Mouse (Mus musculus): ENCODE results near the gene Zfp664.

Gene Zfp664

DNA sequence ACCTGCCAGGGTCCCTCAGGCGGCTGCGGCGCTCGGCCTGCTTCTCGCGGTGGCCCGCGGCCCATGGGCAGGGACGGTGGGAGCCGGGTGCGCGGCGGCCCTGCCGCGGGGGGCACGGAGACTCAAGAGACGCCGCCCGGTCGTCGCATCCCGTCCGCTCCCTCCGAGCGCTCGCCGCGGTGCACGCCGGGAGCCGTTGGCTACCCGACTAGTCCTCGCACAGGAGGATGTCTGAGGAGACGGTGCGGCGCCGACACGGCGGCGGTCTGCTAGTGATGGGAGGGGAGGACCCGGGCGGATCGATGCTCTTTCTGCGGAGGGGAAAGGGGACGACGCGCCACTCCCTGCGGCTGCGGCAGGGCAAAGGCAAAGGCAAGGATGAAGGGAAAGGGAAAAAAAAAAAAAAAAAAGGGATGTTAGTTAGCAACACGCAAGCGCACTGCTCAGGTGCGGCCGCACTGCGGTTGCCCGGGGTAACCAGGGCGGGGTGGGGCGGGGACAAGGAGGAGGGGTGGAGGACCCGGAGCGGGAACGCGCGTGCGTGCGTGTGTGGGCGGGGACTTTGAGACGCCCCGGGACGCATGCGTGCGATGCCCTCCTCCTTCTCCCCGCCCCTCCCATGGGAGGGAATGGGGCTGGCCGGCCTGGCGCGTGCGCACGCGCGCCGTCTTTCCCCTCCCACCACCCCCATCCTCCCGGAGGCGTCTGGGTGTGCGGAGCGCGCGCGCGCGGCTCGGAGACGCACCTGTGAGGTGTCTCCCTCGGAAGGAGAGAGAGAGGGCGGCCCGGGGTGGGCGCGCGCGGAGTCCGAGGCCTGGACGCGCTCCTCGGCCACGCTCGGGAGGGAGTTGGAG lies at the start of gene Zfp664, which contains the start of gene Ccdc92:
TSS of gene Zfp664 (plus strand) at position 679 of the 854 bp plus-strand sequence.
TSS of gene Ccdc92 (minus strand) at position 412 of the 854 bp plus-strand sequence.
- DNase-seq: peak; percentile 98

DNA sequence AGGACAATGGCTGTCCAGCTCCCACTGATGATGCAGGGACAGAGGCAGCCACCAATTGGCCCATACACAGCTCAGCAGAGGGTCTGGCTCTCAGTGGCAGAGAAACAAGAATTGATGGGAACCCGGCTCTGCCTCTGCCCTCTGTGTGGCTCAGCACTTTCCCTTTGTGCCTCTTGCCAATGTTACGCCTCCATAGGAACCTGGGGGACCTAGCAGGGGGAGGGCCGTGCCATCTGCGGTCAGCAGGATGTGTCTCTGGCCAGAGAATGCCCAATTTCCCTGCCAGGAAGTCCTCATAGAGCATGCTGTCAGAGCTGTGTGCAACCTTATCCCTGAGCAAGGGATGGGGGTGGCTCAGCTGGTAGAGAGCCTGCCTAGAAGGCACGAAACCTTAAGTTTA lies 47.7 kb upstream of the Zfp664 start:
- DNase-seq: no peak

DNA sequence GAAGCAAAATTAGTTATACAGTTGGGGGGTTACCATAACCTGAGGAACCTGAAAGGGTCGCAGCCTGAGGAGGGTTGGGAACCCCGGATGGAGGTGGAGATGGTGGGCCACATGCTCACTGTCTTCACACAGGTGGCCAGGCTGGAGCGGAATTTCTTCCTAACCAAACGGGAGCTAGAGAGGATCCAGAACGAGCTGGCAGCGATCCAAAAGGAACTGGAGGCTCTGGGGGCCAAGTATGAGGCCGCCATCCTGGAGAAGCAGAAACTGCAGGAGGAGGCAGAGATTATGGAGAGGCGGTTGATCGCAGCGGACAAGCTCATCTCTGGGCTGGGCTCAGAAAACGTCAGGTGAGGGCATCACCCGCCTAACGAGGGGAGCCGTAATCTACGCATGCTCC lies 45.4 kb upstream of the Zfp664 start:
- DNase-seq: no peak

DNA sequence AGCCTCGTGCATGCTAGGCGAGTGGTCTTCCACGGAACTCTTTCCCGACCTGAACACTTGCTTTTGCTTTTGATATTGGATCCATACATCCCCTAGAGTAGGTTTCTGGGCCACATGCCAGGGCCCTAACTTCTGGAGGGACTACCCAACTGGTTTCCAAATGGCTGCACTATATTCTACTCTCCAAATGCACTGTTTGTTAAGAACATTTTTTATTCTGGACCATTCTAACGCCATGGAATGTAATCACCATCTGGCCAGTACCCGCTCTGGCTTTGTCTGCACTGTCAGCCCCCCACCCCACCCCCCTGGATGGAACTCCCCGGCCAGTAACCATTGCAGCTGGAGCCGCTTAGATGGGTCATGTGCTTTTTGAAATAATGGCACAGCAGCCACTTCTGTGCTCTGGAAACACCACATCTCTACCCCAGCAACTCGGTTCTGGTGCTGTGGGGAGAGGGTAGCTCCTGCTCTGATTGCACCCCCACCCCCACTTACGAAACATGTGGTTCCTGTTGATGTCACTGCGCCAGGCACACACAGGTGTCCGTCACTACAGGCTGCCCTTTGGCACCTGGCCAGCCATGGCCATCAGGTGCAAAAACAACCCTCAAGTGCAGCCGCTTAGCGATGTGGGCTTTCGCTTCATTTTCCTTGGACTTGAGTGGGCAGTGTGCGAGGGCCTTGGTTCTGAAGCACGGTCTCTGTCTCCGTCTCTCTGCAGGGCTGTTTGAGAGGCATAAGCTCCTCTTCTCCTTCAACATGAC lies 40.2 kb upstream of the Zfp664 start:
- DNase-seq: no peak

DNA sequence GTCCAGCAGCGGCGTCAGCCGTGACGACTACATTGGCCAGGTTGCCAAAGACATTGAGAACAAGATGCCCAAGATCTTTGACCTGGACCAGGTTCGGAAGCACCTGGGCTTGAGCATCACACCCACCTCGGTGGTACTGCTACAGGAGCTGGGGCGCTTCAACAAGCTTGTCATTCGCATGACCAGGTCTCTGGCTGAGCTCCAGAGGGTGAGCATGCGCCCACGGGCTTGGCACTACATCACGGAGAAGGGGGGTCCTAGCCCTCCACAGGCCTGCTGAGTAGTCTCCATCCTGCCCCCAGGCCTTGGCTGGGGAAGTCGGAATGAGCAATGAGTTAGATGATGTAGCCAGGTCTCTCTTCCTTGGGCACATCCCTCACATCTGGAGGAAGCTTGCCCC lies 32.2 kb upstream of the Zfp664 start:
- no peak for DNase-seq

DNA sequence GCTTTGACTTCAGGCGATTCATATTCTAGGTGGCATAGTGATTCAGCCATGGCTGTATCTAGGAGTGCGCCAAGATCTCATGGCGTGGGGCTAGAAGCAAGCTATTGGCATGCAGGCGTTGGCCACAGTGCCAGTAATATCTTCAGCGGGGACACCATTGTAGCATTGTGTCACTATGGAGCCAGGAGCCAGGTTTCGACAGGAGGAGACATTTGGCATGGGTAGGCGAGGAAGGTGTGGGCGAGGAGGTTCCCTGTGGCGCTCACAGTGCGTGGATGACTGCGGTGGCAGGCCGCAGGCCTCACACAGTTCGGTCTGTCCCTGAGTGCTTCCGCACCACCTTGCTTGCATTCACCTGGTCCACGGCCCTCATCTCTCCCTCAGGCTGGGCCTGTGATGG lies 27.3 kb upstream of the Zfp664 start:
- no peak for DNase-seq

DNA sequence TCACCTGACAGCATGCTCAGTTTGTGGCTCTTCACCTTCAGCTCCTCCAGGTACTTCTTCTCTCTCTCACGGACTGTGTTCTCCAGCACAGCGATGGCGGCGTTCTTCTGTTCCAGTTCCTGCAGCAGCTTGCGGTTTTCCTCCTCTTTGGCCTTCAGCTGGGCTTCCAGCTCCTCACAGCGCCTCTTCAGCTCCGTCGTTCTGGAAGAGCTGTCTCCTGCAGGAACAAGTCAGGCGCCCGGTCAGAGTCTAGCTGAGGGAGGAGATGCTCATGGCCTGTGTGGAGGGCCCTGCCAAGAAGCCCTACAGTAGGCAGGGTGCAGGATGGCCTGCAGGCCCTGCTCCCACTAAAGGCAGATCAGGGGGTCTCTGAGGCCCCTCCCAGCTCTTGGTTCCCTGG lies 26.4 kb upstream of the Zfp664 start:
- no peak for DNase-seq

DNA sequence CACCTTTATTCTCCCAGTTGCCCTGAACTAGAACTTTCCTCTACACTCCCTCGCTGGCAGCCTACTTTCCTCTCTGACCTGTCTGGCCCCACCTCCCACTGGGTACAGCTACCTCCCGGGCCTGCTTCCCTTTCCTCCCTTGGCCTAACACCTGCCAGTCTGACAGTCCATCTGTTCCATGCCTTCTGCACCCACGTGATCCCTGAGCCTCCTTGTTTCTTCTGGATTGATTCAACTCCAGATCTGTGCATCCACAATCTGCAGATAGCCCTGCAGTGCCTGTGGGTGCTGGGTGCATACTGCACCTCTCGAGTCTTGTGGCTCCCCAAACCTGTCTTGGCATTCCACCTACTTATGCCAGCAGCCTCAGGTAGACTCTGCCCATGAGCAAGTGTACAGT lies 25.9 kb upstream of the Zfp664 start:
- no peak for DNase-seq

DNA sequence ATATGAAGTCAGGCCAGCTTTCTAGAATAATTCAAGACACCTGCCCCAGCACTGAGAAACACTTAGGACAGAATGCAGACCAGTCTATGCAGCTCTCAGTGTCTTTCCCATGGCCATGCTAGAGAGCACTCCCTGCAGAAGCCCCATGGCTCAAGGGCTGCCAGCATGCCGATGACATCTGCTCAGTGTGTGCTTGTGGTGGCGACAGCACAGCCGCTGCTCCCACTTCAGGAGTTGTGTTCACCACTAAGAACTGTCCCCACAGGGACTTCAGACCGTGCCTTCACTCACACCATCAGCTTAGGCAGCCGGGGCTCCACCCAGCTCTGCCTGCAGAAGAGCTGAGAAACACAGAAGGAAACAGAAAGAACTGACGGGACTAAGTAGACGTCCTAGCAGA lies 22.3 kb upstream of the Zfp664 start:
- DNase-seq: no peak

DNA sequence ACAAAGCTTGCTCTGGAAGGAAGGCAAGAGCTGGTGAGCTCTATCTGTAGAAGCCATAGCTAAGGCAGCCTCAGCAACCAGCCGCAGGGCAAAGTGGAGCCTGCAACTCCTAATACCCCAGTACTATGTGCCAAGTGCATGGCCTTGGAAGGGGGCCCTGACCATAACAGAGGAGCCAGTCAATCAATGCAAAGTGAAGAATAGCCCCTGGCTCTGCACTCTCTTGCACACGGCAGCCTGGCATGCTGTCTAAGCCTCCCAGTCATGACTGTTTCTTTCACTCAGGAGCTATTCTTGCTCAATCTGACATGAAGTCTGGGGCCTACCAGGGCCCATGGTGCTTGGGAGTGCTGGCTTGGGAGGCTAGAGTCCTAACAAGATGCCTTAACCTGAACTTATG lies 21.8 kb upstream of the Zfp664 start:
- DNase-seq: no peak

DNA sequence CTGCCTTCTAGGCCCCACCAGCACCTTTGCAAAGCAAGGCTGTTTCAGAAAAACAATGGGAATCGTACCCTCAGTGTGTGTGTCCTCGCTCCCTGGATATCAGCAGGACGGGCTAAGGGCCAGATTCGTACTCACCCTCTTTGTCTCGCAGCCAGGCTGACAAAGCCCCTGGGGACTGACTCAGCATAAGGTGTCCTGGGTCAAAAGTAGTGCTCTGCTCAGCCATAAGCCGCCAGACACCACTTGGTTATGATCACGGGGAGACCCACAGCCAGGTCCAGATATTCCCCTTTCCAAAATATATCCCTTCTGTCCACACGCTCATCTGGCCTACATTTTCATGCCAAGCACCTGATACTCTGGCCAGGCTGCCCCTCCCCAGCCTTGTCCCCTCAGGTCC lies 19.1 kb upstream of the Zfp664 start:
- no peak for DNase-seq

DNA sequence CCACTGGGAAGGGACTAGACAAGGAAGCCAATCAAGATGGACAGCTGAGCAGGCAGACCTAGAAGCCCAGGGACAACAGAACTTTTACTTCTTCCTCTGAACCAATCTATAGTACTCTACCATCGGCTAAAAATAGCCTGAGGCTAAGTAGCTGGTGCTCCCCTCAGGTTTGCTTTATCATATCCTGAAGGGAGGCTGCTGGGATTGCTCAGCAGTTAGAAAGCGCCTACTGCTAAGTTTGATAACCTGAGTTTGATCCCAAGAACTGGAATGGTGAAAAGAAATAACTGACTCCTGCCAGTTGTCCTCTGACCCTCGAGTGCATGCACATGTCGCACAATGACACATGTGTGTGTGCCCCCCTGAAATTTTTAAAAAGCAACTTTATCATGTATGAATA lies 17.6 kb upstream of the Zfp664 start:
- DNase-seq: no peak

DNA sequence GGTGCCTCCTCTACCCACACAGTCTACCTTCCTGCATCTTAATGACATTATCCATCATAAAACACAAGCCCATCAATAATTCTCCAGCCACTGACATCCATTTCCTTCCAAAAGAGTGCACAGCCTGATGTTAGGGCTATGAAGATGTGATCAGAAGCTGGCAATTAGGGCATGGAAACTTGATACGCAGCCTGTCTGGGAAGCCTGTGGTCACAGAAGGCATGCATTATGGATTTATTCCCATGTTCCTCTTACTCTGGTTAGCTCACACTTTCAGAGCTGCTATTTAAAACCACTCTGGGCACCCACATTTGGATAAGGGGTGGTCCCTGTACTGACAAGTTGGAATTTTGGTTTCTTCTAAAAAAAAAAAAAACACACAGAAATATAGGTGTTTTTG lies 15.5 kb upstream of the Zfp664 start:
- no peak for DNase-seq

DNA sequence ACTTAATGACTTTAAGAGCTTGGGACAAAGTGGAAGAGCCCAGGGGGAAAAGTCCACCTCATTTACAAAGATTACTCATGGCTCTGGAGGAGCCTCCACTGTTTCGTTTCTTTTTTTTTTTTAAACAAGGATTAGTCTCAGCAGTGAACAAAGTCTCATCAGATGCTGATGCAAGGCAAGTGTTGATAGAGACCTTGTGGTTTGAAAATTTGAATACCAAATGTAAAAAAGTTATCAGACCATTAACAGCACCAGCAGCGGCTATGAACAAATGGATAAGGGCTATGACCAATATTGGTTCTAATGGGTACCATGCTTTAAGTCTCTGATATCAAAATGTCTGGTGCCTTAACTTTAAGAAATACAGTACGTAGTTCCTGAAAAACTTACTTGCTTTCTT lies 13.5 kb upstream of the Zfp664 start:
- no peak for DNase-seq

DNA sequence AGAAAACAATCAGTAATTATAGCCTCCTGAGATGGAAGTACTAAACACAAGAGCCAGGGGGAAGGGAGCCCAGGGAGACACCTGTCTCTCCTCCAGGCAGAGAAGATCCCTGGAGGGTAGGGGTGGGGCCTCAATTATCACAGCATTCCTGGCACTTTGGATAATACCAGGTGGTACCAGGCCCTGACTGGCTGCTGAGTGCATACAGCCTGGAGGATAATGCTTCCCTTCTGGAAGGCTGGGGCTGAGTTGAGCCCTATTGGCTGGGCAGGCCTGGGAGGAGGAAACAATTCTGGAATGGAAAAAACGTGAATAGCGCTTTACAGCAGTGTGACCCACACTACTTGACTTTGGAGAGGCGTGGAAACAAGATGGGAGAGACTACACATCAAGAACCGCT lies 10.9 kb upstream of the Zfp664 start:
- no peak for DNase-seq

DNA sequence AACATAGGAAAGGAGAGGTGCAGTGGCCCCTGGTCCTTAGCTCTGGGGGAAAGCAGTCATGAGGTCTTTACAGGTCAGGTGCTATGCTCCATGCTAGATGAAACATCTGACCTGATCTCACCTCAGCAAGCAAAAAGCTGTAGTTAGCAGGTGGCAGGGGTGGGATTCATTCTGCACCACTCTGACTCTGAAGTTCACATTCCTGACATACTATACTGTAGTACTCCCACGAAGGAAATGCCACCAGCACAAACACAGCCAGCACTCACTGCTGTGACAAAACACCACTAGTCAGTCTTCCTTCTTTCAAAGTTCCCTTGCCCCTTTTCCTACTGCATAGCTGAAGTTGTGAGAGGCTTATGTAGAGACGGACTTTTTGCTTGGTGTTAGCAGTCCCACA lies 10.2 kb upstream of the Zfp664 start:
- DNase-seq: no peak

DNA sequence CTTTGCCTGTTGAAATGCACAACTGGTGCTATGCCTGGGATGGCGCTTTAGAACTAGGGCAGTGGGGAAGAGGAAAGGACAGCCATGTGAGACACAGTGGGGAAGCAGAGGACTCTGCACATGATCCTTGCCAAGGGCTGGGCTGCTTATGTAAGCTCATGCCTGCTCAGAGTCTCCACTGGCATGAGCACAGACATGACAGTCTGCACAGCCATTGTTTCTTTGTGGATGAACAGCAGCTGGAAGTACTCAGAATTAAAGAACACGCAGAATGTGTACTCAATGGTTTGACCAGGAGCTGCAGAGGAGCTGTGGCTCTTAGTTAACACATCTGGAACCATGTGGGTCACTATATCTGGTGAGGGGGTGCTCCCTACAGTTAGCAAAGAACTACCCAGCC lies 9.4 kb upstream of the Zfp664 start:
- DNase-seq: no peak

DNA sequence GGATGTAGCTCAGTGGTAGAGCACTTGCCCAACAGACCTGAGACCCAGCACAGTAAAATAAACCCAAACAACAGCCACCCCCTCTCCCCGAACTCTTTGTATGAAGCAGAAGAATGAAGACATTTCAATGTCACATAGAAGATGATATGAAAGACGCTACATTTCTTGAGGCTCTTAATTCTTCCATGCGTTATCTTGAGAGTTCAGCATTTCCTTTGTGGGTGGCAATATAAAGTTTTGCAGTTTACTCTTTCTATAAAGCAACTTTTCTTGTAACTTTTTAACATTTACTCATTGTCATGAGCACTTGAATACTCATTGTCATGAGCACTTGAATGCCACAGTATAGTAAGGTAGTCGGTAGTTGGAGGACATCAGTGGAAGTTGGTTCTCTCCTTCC lies 8.3 kb upstream of the Zfp664 start:
- no peak for DNase-seq

DNA sequence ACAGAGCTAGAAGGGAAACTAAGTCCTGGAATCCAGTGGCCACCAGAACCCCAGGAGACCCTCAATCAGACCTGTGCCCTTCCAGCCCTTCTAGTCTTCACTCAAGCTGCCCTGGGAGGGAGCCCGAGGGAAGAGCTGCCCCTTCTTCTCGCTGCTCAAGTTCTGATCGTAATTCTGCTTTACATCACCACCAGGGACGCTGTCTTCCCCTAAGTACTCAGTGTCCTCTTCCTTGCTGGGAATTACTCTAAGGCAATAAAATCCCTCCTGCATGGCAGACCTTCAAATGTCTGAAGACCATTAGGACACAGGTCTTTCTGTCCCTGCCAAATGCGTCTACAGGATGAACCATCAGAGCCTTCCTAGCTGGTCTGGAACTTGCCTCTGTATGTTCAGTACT lies 2.5 kb upstream of the Zfp664 start:
- DNase-seq: peak; percentile 12

DNA sequence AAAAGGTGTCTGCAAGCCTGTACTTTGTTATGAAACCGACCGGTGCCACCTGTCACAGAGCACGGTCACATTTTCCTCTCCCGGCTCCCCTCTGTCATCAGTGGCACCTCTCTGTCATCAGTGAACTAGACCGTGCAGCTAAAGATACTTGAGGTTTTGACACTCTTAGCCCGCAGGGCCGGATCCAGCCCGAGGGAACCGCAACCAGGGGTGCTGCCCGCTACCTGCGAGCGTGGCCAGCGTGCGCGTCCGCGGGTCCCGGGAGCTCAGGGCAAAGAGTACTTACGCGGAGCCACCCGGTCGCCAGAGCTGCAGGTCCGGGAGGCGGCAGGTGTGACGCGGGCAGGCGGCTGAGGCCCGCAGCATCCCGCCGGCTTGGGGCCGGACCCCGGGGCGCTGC lies 1.0 kb upstream of the Zfp664 start:
- DNase-seq: peak; percentile 41

DNA sequence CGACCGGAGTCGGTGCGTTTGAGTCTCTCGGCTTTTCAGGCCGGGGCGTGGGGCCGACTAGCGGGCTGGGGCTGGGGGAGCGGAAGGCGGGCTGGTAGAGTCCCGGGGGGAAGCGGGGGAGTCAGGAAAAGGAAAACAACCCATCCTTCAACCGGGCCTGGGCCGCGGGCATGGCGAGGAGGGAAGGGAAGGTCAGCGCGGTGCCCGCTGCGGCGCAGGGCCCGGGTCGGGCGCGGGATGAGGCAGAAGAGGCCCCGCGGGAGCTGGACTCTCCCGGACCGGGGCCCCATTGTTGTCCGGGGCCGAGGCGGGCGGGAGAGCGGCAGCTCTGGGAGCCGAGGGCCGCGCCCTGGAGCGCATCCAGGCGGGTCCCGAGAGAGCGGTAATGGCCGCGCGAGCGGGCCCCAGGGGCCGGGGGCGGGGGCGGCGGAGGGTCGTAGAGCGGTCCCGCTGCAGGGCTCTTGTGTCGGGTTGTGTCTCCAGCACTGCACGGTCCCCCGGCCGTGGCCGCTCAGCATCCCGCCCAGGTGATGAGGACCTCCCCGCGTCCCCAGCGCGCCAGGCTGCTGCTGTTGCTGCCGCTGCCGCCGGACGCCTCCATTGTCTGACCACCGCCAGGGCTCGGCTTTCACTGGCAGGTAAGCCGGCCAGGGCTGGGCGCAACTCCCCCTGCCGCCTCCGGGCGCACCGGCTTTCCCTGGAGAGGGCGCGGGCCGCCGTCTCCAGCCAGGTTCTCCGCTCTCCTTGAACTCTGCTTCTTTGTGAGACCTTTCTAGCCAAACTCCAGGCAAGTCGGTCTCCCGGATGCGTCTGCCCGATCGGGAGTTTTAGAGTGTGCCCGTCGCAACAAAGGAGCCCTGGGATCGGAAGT lies 615 bp downstream of the Zfp664 start:
- peak; percentile 42 for DNase-seq

DNA sequence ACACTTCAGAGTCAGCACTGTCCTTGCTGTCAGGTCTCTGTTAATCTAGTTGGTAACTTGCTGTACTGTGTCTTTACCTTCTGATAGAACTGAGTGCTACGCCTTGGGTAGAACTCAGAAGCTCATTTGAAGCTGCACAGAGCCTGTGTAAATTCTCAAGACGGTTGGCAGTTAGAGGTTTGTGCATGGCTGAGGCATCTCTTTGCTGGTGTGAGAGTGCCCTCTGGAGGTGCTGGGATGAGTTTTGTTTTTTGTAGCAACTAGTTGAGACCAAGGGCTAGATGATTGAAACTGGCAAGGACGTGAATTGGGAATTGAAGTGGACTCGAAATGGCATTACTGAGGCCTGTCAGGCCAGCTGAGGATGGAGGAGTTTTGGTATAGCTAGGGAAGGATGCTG lies 6.5 kb downstream of the Zfp664 start:
- DNase-seq: peak; percentile 78

DNA sequence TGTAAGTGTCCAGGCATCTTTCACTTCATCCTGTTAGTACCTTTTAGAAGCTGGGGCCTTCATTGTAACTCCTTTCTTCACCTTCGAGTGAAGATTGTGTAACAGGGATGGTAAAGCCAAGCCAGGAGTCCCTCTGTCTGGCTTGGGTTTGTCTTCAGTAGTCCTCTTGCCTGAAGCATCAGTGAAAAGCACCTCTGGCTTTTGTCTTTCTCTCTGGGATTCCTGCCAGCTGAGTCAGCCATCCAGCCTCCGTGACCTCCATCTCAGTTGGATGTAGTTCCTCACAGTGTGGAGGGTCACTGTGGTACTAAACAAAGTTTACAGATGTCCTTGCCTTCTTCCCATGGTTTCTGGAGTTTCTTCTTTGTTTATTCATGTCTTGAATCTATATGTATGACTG lies 9.5 kb downstream of the Zfp664 start:
- DNase-seq: no peak

Measured in thymus, postnatal 25 days (tissue).